Mouse (Mus musculus) MEL (cell line): ENCODE data around the gene Ankrd54. TPM values are rescaled to one million over a fixed set of nuclear protein-coding genes. Genes with fewer than 3 reads are reported as not detected.
A peak's percentile ranks its signal among the peaks of the same experiment; 100 is the strongest.

Experiments
- DNase-seq: peaks from one replicate; pipeline ENCODE4 v3.0.0; 2011; ENCODE audit warnings: low read depth, low spot score
- H3K27ac ChIP-seq: 2 replicates; pipeline ENCODE4 v1.5.1; 2012; ENCODE audit warnings: low read depth, mild to moderate bottlenecking, control low read depth, low read length, moderate library complexity; ENCODE audit not compliant: control insufficient read depth
- H3K27me3 ChIP-seq, 2 experiments: fragments of 150-350 bp in 1 of 2; sonication (generic) in 1 of 2; 2 replicates each; pipeline ENCODE4 v1.6.1; 2012; ENCODE audit warnings: low read length in 2 of 2, mild to moderate bottlenecking in 2 of 2, improper control_type of control experiment in 1 of 2, moderate library complexity in 1 of 2; ENCODE audit not compliant: insufficient read depth in 2 of 2, control insufficient read depth in 1 of 2
- H3K36me3 ChIP-seq, 2 experiments: 2 replicates each; pipeline ENCODE4 v1.6.1; 2012 to 2014; ENCODE audit warnings: low read length in 2 of 2, improper control_type of control experiment in 1 of 2, inconsistent platforms in 1 of 2, mild to moderate bottlenecking in 1 of 2; ENCODE audit not compliant: insufficient read depth in 2 of 2, control insufficient read depth in 1 of 2
- H3K4me1 ChIP-seq, 2 experiments: fragments of 150-350 bp in 1 of 2; sonication (generic) in 1 of 2; 2 replicates each; pipeline ENCODE4 v1.6.1; 2012; ENCODE audit warnings: low read length in 2 of 2, improper control_type of control experiment in 1 of 2, mild to moderate bottlenecking in 1 of 2; ENCODE audit not compliant: insufficient read depth in 2 of 2, control insufficient read depth in 1 of 2
- H3K4me3 ChIP-seq, 2 experiments: fragments of 150-350 bp in 1 of 2; sonication (generic) in 1 of 2; 2 replicates each; pipeline ENCODE4 v1.5.1; 2012; ENCODE audit warnings: low read depth in 2 of 2, low read length in 2 of 2, mild to moderate bottlenecking in 2 of 2, moderate library complexity in 2 of 2, control low read depth in 1 of 2, improper control_type of control experiment in 1 of 2; ENCODE audit not compliant: control insufficient read depth in 1 of 2, insufficient read depth in 1 of 2
- H3K79me2 ChIP-seq: 2 replicates; pipeline ENCODE4 v1.6.1; 2012; ENCODE audit warnings: mild to moderate bottlenecking, low read length, moderate library complexity; ENCODE audit not compliant: control insufficient read depth, poor library complexity, insufficient read depth
- H3K9ac ChIP-seq: 2 replicates; pipeline ENCODE4 v1.6.1; 2012; ENCODE audit warnings: low read depth, mild to moderate bottlenecking, control low read depth, low read length, moderate library complexity; ENCODE audit not compliant: control insufficient read depth, poor library complexity, severe bottlenecking
- H3K9me3 ChIP-seq: fragments of 150-350 bp; sonication (generic); replicated peaks from 2 replicates; pipeline ENCODE4 v1.6.1; 2012; ENCODE audit warnings: mild to moderate bottlenecking, low read length, improper control_type of control experiment, moderate library complexity; ENCODE audit not compliant: insufficient read depth
- CHD1 ChIP-seq: IDR thresholded peaks from 2 replicates; pipeline ENCODE4 v1.6.1; 2012; ENCODE audit warnings: low read depth, mild to moderate bottlenecking, inconsistent platforms, low read length, improper control_type of control experiment
- CTCF ChIP-seq, 3 experiments: IDR thresholded peaks in 2 of 3; conservative IDR thresholded peaks in 1 of 3; 2 replicates each; pipeline ENCODE4 v1.5.1; 2011 to 2012; ENCODE audit warnings: low read length in 3 of 3, low read depth in 2 of 3, mild to moderate bottlenecking in 2 of 3, improper control_type of control experiment in 1 of 3, inconsistent platforms in 1 of 3, mixed read lengths in 1 of 3, moderate library complexity in 1 of 3; ENCODE audit not compliant: control insufficient read depth in 1 of 3, insufficient read depth in 1 of 3, poor library complexity in 1 of 3, severe bottlenecking in 1 of 3
- EP300 ChIP-seq, 2 experiments: IDR thresholded peaks; 2 replicates each; pipeline ENCODE4 v1.6.1; 2011; ENCODE audit warnings: improper control_type of control experiment in 2 of 2, low read length in 2 of 2, low read depth in 1 of 2, mild to moderate bottlenecking in 1 of 2
- GABPA ChIP-seq: IDR thresholded peaks from 2 replicates; pipeline ENCODE4 v1.6.1; 2012; ENCODE audit warnings: low read depth, mild to moderate bottlenecking, inconsistent platforms, low read length, improper control_type of control experiment, moderate library complexity
- GATA1 ChIP-seq: IDR thresholded peaks from 2 replicates; pipeline ENCODE4 v1.6.1; 2011; ENCODE audit warnings: low read depth, low read length, improper control_type of control experiment
- HCFC1 ChIP-seq: IDR thresholded peaks from 2 replicates; pipeline ENCODE4 v1.6.1; 2012; ENCODE audit warnings: low read depth, mild to moderate bottlenecking, inconsistent platforms, low read length, improper control_type of control experiment, moderate library complexity
- KAT2A ChIP-seq: conservative IDR thresholded peaks from 2 replicates; pipeline ENCODE4 v1.6.1; 2012; ENCODE audit warnings: low read depth, low read length, improper control_type of control experiment, inconsistent platforms
- MAFK ChIP-seq: IDR thresholded peaks from 2 replicates; pipeline ENCODE4 v1.6.1; 2011; ENCODE audit warnings: low read depth, mild to moderate bottlenecking, low read length, improper control_type of control experiment, borderline replicate concordance
- MAX ChIP-seq: IDR thresholded peaks from 2 replicates; pipeline ENCODE4 v1.6.1; 2011; ENCODE audit warnings: low read length, improper control_type of control experiment
- MAZ ChIP-seq: IDR thresholded peaks from 2 replicates; pipeline ENCODE4 v1.6.1; 2012; ENCODE audit warnings: low read depth, mild to moderate bottlenecking, inconsistent platforms, low read length, improper control_type of control experiment
- MEF2A ChIP-seq: IDR thresholded peaks from 2 replicates; pipeline ENCODE4 v1.6.1; 2014; ENCODE audit warnings: low read depth, mild to moderate bottlenecking, inconsistent platforms, low read length, improper control_type of control experiment; ENCODE audit not compliant: poor library complexity, insufficient replicate concordance, severe bottlenecking; ENCODE audit errors: extremely low read depth
- MYB ChIP-seq: IDR thresholded peaks from 2 replicates; pipeline ENCODE4 v1.6.1; 2011; ENCODE audit warnings: mild to moderate bottlenecking, low read depth, low read length, improper control_type of control experiment
- MYC ChIP-seq: IDR thresholded peaks from 2 replicates; pipeline ENCODE4 v1.6.1; 2011; ENCODE audit warnings: low read depth, mild to moderate bottlenecking, low read length, improper control_type of control experiment, moderate library complexity
- NELFE ChIP-seq: IDR thresholded peaks from 2 replicates; pipeline ENCODE4 v1.6.1; 2011; ENCODE audit warnings: low read depth, low read length, improper control_type of control experiment
- NRF1 ChIP-seq: IDR thresholded peaks from 2 replicates; pipeline ENCODE4 v1.6.1; 2014; ENCODE audit warnings: low read depth, mild to moderate bottlenecking, inconsistent platforms, low read length, improper control_type of control experiment, moderate library complexity; ENCODE audit not compliant: poor library complexity, insufficient read depth, severe bottlenecking
- POLR2A ChIP-seq, 2 experiments: IDR thresholded peaks; 2 replicates each; pipeline ENCODE4 v1.6.1; 2011 to 2012; ENCODE audit warnings: low read length in 2 of 2, mild to moderate bottlenecking in 2 of 2, control low read depth in 1 of 2, improper control_type of control experiment in 1 of 2, low read depth in 1 of 2, moderate library complexity in 1 of 2; ENCODE audit not compliant: control insufficient read depth in 1 of 2, insufficient read depth in 1 of 2, poor library complexity in 1 of 2
- POLR2AphosphoS2 ChIP-seq: IDR thresholded peaks from 2 replicates; pipeline ENCODE4 v1.6.1; 2011; ENCODE audit warnings: low read length, improper control_type of control experiment
- RAD21 ChIP-seq: IDR thresholded peaks from 2 replicates; pipeline ENCODE4 v1.6.1; 2011; ENCODE audit warnings: mild to moderate bottlenecking, low read depth, low read length, improper control_type of control experiment
- RCOR1 ChIP-seq: IDR thresholded peaks from 2 replicates; pipeline ENCODE4 v1.6.1; 2012; ENCODE audit warnings: low read depth, mild to moderate bottlenecking, inconsistent platforms, low read length, improper control_type of control experiment
- SIN3A ChIP-seq: IDR thresholded peaks from 2 replicates; pipeline ENCODE4 v1.6.1; 2012; ENCODE audit warnings: low read length, improper control_type of control experiment, inconsistent platforms
- SMC3 ChIP-seq: IDR thresholded peaks from 2 replicates; pipeline ENCODE4 v1.6.1; 2011; ENCODE audit warnings: low read depth, low read length, improper control_type of control experiment
- TAL1 ChIP-seq: IDR thresholded peaks from 2 replicates; pipeline ENCODE4 v1.6.1; 2012; ENCODE audit warnings: mild to moderate bottlenecking, inconsistent platforms, low read length, moderate library complexity, mixed read lengths
- TBP ChIP-seq: IDR thresholded peaks from 2 replicates; pipeline ENCODE4 v1.8.0; 2011; ENCODE audit warnings: low read depth, low read length, improper control_type of control experiment
- TCF12 ChIP-seq: IDR thresholded peaks from 2 replicates; pipeline ENCODE4 v1.6.1; 2014; ENCODE audit warnings: low read depth, mild to moderate bottlenecking, inconsistent platforms, low read length, improper control_type of control experiment, moderate library complexity
- UBTF ChIP-seq: IDR thresholded peaks from 2 replicates; pipeline ENCODE4 v1.6.1; 2012; ENCODE audit warnings: low read depth, mild to moderate bottlenecking, inconsistent platforms, low read length, improper control_type of control experiment, moderate library complexity, borderline replicate concordance; ENCODE audit not compliant: insufficient read depth
- USF1 ChIP-seq: IDR thresholded peaks from 2 replicates; pipeline ENCODE4 v1.6.1; 2014; ENCODE audit warnings: low read depth, mild to moderate bottlenecking, inconsistent platforms, low read length, improper control_type of control experiment, moderate library complexity
- ZC3H11A ChIP-seq: IDR thresholded peaks from 2 replicates; pipeline ENCODE4 v1.6.1; 2012; ENCODE audit warnings: low read depth, mild to moderate bottlenecking, inconsistent platforms, low read length, improper control_type of control experiment
- ZKSCAN1 ChIP-seq: IDR thresholded peaks from 2 replicates; pipeline ENCODE4 v1.6.1; 2012; ENCODE audit warnings: low read depth, mild to moderate bottlenecking, inconsistent platforms, low read length, improper control_type of control experiment, moderate library complexity
- ZNF384 ChIP-seq: IDR thresholded peaks from 2 replicates; pipeline ENCODE4 v1.6.1; 2012; ENCODE audit warnings: low read depth, mild to moderate bottlenecking, inconsistent platforms, low read length, improper control_type of control experiment
- polyA plus RNA-seq, 2 experiments: library from polyadenylated mRNA; stranded (reverse) in 1 of 2; unstranded in 1 of 2; fragments of >175 nt in 1 of 2; fragments of >200 nt in 1 of 2; gene quantifications; 2 replicates each; pipeline versions ENCODE4 v1.2.1 to v1.2.4; 2012; ENCODE audit warnings: low replicate concordance in 2 of 2, low read depth in 1 of 2; ENCODE audit not compliant: insufficient read length in 2 of 2, insufficient read depth in 1 of 2, missing spikeins in 1 of 2
- total RNA-seq: library from RNA; depleted of rRNA; stranded (reverse); fragments of 300-350 nt; gene quantifications from 2 replicates; pipeline ENCODE4 v1.2.3, GENCODE M21; 2012

The Ankrd54 gene
- total and polyA plus RNA-seq, 3 experiments: 42.3 to 62.2 TPM; not detected in 1

GRCm38 (mm10) chr15:79071117-79072039 is 8.7 kb upstream of the Ankrd54 start:
- peaks cover 6 to 39% of the 10 kb centered on the region in 2 experiments for H3K4me1 ChIP-seq
- peaks cover 13% of the 10 kb centered on the region for H3K79me2 ChIP-seq
- peak; percentile 56 for DNase-seq
- no peaks in the 10 kb centered on the region for H3K27me3 ChIP-seq
- H3K9me3 ChIP-seq: no peaks in the 10 kb centered on the region
- H3K27ac ChIP-seq: no peak overlapping the region
- peaks cover 0 to 35% of the 10 kb centered on the region in 2 experiments; a peak in 2 of 4 replicates for H3K36me3 ChIP-seq
- no peak overlapping the region for H3K9ac ChIP-seq
- TF ChIP-seq MYC: peak; percentile 88
- peak; percentile 36 to 68 (median 39); a peak in 5 of 6 replicates for TF ChIP-seq CTCF (IDR thresholded peaks at IDR 0.05 in 2 of 3, conservative IDR thresholded peaks at IDR 0.05 in 1 of 3; ENCODE audit: control insufficient read depth in 1 of 3, insufficient read depth in 1 of 3, low read depth in 2 of 3, low read length in 3 of 3, poor library complexity in 1 of 3, severe bottlenecking in 1 of 3)
- TF ChIP-seq RAD21: peak; percentile 53
- peak; percentile 53 for TF ChIP-seq SMC3
- no peak for TF ChIP-seq HCFC1
- no peak for TF ChIP-seq POLR2AphosphoS2
- peak; percentile 69 for TF ChIP-seq TBP
- no peak for TF ChIP-seq GATA1
- no peak for TF ChIP-seq UBTF
- no peak for TF ChIP-seq NELFE
- TF ChIP-seq MEF2A: no peak
- TF ChIP-seq ZNF384: peak; percentile 17; the same call in 1 of the 2 replicates
- peak; percentile 47 for TF ChIP-seq ZC3H11A
- no peak overlapping the region for H3K4me3 ChIP-seq

DNA sequence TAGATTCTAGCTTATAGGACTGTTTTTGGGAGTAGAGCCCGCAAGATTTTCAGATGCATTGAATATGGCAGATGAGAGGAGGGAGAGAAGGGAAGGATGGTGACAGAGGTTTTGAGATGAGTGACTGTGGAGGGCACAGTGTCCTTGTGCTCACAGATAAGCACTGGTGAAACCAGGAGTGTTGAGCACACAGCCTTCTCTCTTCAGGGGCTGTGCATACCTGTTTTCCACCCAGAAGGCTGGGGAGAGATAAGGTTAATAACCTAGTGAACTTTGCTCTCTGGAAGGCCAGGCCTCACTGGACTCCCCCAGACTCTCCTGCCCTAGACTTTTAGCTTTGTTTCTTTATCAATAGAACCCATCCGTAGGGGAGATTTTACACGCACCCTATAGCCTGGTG is 5.7 kb upstream of the Ankrd54 start:
- Histone ChIP-seq H3K27ac (peak overlapping the region; percentile 88), H3K4me3 (no peak overlapping the region), H3K36me3 (peaks cover 0 to 34% of the 10 kb centered on the region in 2 experiments; a peak in 2 of 4 replicates), H3K79me2 (no peaks in the 10 kb centered on the region), H3K27me3 (no peaks in the 10 kb centered on the region), H3K9me3 (no peaks in the 10 kb centered on the region), H3K9ac (peak overlapping the region; percentile 19; the same call in 1 of the 2 replicates), H3K4me1 (peaks cover 6 to 42% of the 10 kb centered on the region in 2 experiments)
- peak; percentile 46 for DNase-seq
- TF ChIP-seq POLR2A (IDR thresholded peaks at IDR 0.05; ENCODE audit: control insufficient read depth in 1 of 2, insufficient read depth in 1 of 2, low read depth in 1 of 2, low read length in 2 of 2, poor library complexity in 1 of 2): no peak
- no peak for TF ChIP-seq SIN3A
- no peak for TF ChIP-seq MEF2A
- no peak for TF ChIP-seq RCOR1
- TF ChIP-seq GATA1: peak; percentile 62
- no peak for TF ChIP-seq POLR2AphosphoS2
- TF ChIP-seq EP300 (IDR thresholded peaks at IDR 0.05; ENCODE audit: low read depth in 1 of 2, low read length in 2 of 2): peak in 1 of 2 experiments; percentile 13; a peak in 1 of 4 replicates
- TF ChIP-seq MAFK: no peak
- TF ChIP-seq NRF1: no peak
- TF ChIP-seq GABPA: no peak
- TF ChIP-seq USF1: no peak
- no peak for TF ChIP-seq MAZ
- no peak for TF ChIP-seq ZC3H11A
- peak; percentile 64 for TF ChIP-seq TAL1
- no peak for TF ChIP-seq HCFC1
- no peak for TF ChIP-seq ZKSCAN1
- peak; percentile 24; the same call in 1 of the 2 replicates for TF ChIP-seq TCF12
- TF ChIP-seq KAT2A: no peak
- no peak for TF ChIP-seq TBP
- TF ChIP-seq MYB: no peak
- 0 out of 2 replicates have a peak, but pooled peaks have one; percentile 17 for TF ChIP-seq MAX
- TF ChIP-seq UBTF: no peak
- TF ChIP-seq CHD1: no peak
